Mouse (Mus musculus): ENCODE measurements at regions not wholly inside any gene's neighbourhood (a gene's known extent, or its start where the extent isn't known, plus 50 kb on each side); places are given as distances from the start of the nearest gene placed in this dataset.

DNA sequence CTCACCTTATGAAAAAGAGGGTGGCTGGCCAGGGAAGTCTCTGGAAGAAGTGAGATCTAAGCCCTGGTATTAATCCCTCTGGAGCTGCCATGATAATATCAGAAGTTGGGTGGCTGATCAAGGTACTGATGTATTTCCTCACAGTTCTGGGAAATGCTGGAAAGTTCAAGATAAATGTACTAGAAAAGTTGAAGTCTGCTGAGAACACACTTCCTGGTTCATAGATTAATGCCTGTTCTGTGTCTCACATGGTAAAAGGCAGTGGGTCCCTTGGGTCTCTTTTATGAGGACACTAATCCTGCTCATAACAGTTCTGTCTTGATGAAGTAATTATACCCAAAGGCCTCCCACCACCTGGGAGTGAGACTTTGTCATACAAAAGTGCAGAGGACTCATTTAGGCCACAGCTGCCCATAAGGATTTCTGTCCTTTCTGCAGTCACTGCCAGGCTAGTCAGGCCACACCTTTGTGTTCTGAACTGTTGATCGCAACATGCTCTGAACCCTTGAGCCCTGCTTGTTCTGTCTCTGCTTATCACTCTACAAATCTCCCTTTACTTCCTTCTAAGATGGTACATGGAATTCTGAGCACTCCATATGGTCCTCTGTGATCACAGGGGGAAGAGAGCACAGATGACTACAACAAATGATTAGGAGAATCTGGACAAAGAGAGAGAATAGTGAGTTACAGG is 300.4 kb downstream of the 1700129C05Rik start:
- no peaks in the 10 kb centered on the region for H3K9me3 ChIP-seq (ENCODE audit: low read length)
- 92% methylated on average over 1 of the region's 1 CpGs for whole genome bisulfite sequencing
- H3K4me3 ChIP-seq (ENCODE audit: low read length), result no peak overlapping the region
- H3K27me3 ChIP-seq (ENCODE audit: insufficient read depth, low read length), result no peaks in the 10 kb centered on the region
- H3K9ac ChIP-seq (replicated peaks; ENCODE audit: low read length), result no peak overlapping the region
- ATAC-seq (no peak), DNase-seq (ENCODE audit: low spot score) (no peak)
- no peak overlapping the region for H3K4me2 ChIP-seq (ENCODE audit: low read depth, low read length)
- no peak overlapping the region for H3K27ac ChIP-seq
- no peaks in the 10 kb centered on the region for H3K36me3 ChIP-seq (ENCODE audit: insufficient read depth, low read length)
- H3K4me1 ChIP-seq (ENCODE audit: insufficient read depth, low read length), result no peaks in the 10 kb centered on the region
- TF ChIP-seq CTCF (IDR thresholded peaks at IDR 0.05; ENCODE audit: low read depth), result no peak

DNA sequence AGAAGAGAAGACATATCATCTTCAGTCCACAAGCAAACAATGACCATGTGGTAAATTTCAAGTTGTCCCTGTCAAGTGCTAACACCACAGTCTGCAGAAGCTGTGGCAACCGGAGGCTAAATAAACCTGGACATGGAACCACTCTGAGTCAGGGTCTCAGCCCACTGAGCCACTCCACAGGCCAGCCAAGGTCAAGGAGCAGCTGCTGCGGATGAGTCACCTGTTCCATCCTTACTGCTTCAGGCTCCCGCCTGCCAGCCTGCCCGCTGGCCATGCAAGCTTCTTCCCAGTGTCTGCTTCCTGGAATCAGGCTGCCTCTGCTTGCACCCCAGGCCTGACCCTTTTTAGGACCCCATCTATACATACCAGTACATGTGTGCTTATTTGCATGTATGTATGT is 319.8 kb downstream of the 1700129C05Rik start:
- no peak overlapping the region for H3K4me2 ChIP-seq (ENCODE audit: low read depth, low read length)
- H3K4me1 ChIP-seq (ENCODE audit: insufficient read depth, low read length), result no peaks in the 10 kb centered on the region
- TF ChIP-seq CTCF (IDR thresholded peaks at IDR 0.05; ENCODE audit: low read depth), result no peak
- no peak for ATAC-seq
- H3K9me3 ChIP-seq (ENCODE audit: low read length), result no peaks in the 10 kb centered on the region
- 87% methylated on average over 4 of the region's 4 CpGs for WGBS
- DNase-seq (ENCODE audit: low spot score), result no peak
- H3K27me3 ChIP-seq (ENCODE audit: insufficient read depth, low read length), result no peaks in the 10 kb centered on the region
- H3K4me3 ChIP-seq (ENCODE audit: low read length), result no peak overlapping the region
- no peak overlapping the region for H3K27ac ChIP-seq
- H3K36me3 ChIP-seq (ENCODE audit: insufficient read depth, low read length), result no peaks in the 10 kb centered on the region
- no peak overlapping the region for H3K9ac ChIP-seq (replicated peaks; ENCODE audit: low read length)

DNA sequence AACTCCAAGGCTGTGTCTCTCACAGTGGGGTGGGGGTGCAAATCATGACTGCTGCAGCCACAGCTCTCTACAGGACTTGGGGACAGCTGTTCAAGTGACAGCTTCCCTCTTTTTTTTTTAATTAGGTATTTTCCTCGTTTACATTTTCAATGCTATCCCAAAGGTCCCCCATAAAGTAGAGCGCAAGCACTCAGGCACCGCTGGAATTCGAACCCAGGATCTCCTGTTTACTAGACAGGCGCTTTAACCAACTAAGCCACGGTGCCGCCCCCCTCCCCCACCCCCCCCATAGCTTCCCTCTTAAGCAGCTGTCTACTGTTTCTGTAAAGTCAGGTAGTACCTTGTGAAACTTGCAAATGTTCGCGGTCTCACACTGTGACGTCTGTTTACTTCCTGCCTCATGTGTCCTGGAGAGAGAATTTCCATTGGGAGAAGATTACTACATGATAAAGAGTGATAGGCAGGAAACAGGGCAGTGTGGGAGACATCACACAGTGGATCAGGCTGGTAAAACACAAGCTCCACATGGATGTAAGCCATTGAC is 324.7 kb downstream of the 1700129C05Rik start:
- no peaks in the 10 kb centered on the region for H3K9me3 ChIP-seq (ENCODE audit: low read length)
- no peak for DNase-seq (ENCODE audit: low spot score)
- no peak for TF ChIP-seq CTCF (IDR thresholded peaks at IDR 0.05; ENCODE audit: low read depth)
- H3K9ac ChIP-seq (replicated peaks; ENCODE audit: low read length), result no peak overlapping the region
- no peak overlapping the region for H3K27ac ChIP-seq
- no peaks in the 10 kb centered on the region for H3K36me3 ChIP-seq (ENCODE audit: insufficient read depth, low read length)
- H3K4me3 ChIP-seq (ENCODE audit: low read length), result no peak overlapping the region
- H3K4me1 ChIP-seq (ENCODE audit: insufficient read depth, low read length), result no peaks in the 10 kb centered on the region
- ATAC-seq, result no peak
- H3K4me2 ChIP-seq (ENCODE audit: low read depth, low read length), result no peak overlapping the region
- no peaks in the 10 kb centered on the region for H3K27me3 ChIP-seq (ENCODE audit: insufficient read depth, low read length)
- 82% methylated on average over 10 of the region's 10 CpGs for WGBS

DNA sequence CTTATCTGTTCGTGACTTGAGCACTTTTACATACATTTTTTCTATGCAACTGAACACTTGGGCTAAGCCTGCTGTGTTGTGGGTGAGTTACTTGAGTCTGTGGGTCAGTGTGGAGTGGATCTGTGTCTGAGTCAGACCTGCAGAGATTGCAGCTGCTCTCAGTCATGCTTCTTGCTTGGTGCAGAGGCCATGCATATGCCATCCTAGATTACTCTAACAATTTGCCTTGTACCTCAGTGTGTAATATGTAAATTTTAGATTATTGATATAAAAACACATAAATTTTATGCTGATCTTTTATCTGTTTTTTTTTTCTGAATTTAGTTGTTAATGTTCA is 326.2 kb downstream of the 1700129C05Rik start:
- Histone ChIP-seq H3K27me3 (ENCODE audit: insufficient read depth, low read length) (no peaks in the 10 kb centered on the region), H3K4me2 (ENCODE audit: low read depth, low read length) (no peak overlapping the region), H3K9me3 (ENCODE audit: low read length) (no peaks in the 10 kb centered on the region), H3K27ac (no peak overlapping the region), H3K9ac (replicated peaks; ENCODE audit: low read length) (no peak overlapping the region), H3K4me1 (ENCODE audit: insufficient read depth, low read length) (no peaks in the 10 kb centered on the region), H3K4me3 (ENCODE audit: low read length) (no peak overlapping the region), H3K36me3 (ENCODE audit: insufficient read depth, low read length) (no peaks in the 10 kb centered on the region)
- no peak for TF ChIP-seq CTCF (IDR thresholded peaks at IDR 0.05; ENCODE audit: low read depth)
- ATAC-seq, result no peak
- 65% methylated on average over 1 of the region's 1 CpGs for WGBS
- no peak for DNase-seq (ENCODE audit: low spot score)

DNA sequence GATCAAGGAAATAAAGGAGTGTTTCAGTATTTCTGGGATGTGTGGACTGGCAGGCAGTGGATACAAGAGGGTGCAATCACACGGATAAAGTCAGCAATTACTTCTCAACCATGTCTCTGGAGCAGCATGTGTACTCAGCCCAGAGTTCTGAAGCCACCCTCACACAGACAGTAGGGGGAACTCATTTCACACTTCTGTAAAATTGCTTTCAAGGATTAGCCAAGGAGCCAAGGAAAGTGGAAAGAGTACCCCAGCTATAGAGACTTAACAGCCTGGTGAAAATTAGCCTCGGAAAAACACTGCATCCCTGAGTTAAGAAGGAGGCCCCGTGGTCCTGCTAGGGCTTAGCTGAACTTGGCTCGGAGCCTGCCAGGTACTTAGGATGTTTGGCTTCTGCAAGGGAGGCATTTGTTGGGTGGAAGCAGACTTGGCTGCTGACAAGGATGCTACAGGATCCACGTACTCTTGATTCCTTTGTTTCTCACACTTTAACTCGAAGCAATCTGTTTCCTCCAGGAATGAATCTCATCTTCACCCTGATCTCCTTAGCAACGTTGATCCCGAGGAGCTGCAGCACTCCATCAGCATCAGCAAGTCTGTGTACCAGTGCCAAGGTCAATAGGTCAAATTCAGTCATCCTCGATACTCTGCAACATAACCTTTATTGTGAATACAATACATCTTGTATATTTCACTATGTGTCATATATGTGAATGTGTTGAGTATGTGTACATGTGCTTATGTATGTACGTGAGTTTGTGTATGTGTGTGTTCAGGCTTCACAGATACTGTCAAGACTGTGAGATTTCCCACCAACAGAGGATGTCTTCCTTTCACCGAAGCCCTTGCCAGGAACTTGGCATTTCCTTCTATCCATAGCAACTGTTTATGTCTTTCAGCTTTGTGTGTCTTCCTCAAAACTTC is 326.8 kb downstream of the 1700129C05Rik start:
- Histone ChIP-seq H3K9ac (replicated peaks; ENCODE audit: low read length) (no peak overlapping the region), H3K9me3 (ENCODE audit: low read length) (no peaks in the 10 kb centered on the region), H3K27ac (no peak overlapping the region), H3K36me3 (ENCODE audit: insufficient read depth, low read length) (no peaks in the 10 kb centered on the region), H3K4me3 (ENCODE audit: low read length) (no peak overlapping the region), H3K4me2 (ENCODE audit: low read depth, low read length) (no peak overlapping the region), H3K4me1 (ENCODE audit: insufficient read depth, low read length) (no peaks in the 10 kb centered on the region), H3K27me3 (ENCODE audit: insufficient read depth, low read length) (no peaks in the 10 kb centered on the region)
- TF ChIP-seq CTCF (IDR thresholded peaks at IDR 0.05; ENCODE audit: low read depth), result peak; percentile 21; the same call in 1 of the 2 replicates
- DNase-seq (ENCODE audit: low spot score) (peak; percentile 47), ATAC-seq (peak; percentile 58; the same call in 1 of the 2 replicates)
- 48% methylated on average over 11 of the region's 11 CpGs for WGBS

DNA sequence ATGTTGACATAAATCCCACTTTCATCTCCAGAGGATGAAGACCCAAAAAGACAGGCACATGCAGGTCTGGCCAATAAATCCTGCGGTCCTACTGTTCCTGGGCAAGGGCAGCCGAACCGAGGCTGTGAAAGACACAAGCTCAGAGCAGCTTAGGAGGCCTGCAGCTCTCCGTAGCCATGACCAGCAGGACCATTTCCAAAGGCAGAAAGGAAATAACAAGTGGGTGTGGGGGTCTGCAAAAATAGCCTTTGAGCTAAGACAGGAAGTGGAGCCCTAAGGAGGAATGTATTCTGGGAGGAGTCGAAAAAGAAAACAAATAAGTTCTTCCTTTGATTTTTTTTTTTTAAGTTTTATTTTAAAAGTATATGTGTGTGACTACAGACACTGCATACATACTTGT is 330.1 kb downstream of the 1700129C05Rik start:
- WGBS, result 78% methylated on average over 5 of the region's 5 CpGs
- Histone ChIP-seq H3K9me3 (ENCODE audit: low read length) (no peaks in the 10 kb centered on the region), H3K36me3 (ENCODE audit: insufficient read depth, low read length) (no peaks in the 10 kb centered on the region), H3K27ac (no peak overlapping the region), H3K27me3 (ENCODE audit: insufficient read depth, low read length) (no peaks in the 10 kb centered on the region), H3K4me1 (ENCODE audit: insufficient read depth, low read length) (no peaks in the 10 kb centered on the region), H3K4me2 (ENCODE audit: low read depth, low read length) (no peak overlapping the region), H3K4me3 (ENCODE audit: low read length) (no peak overlapping the region), H3K9ac (replicated peaks; ENCODE audit: low read length) (no peak overlapping the region)
- no peak for DNase-seq (ENCODE audit: low spot score)
- TF ChIP-seq CTCF (IDR thresholded peaks at IDR 0.05; ENCODE audit: low read depth), result no peak
- ATAC-seq, result no peak

Data from hindbrain, postnatal 0 days (tissue).